Mouse (Mus musculus) forebrain, embryonic 11.5 days (tissue): ENCODE data around the gene Tmem251. TPM values are rescaled to one million over a fixed set of nuclear protein-coding genes. Genes with fewer than 3 reads are reported as not detected.
A peak's percentile ranks its signal among the peaks of the same experiment; 100 is the strongest.

Experiments used
- ATAC-seq: fragments of 200-750 bp; cut with Nextera tagmentation; replicated peaks from 2 replicates; pipeline ENCODE4 v1.8.0; 2017; ENCODE audit warnings: moderate TSS enrichment; ENCODE audit not compliant: low FRiP score
- DNase-seq: peaks from one replicate; pipeline ENCODE4 v3.0.0-alpha.2; 2017; ENCODE audit warnings: low spot score
- H3K27ac ChIP-seq: fragments of 300-500 bp; sonication (generic); 2 replicates; pipeline ENCODE4 v1.5.1; 2014; ENCODE audit warnings: low read depth, low read length
- H3K27me3 ChIP-seq: fragments of 300-500 bp; sonication (generic); 2 replicates; pipeline ENCODE4 v1.6.1; 2014; ENCODE audit warnings: mild to moderate bottlenecking, low read length, mixed read lengths; ENCODE audit not compliant: control insufficient read depth, insufficient read depth
- H3K36me3 ChIP-seq: fragments of 300-500 bp; sonication (generic); 2 replicates; pipeline ENCODE4 v1.6.1; 2014; ENCODE audit warnings: mild to moderate bottlenecking, low read length, moderate library complexity, mixed read lengths; ENCODE audit not compliant: control insufficient read depth, insufficient read depth
- H3K4me1 ChIP-seq: fragments of 300-500 bp; sonication (generic); replicated peaks from 2 replicates; pipeline ENCODE4 v1.6.1; 2014; ENCODE audit warnings: low read length, mixed read lengths; ENCODE audit not compliant: control insufficient read depth, insufficient read depth
- H3K4me2 ChIP-seq: fragments of 300-500 bp; sonication (generic); 2 replicates; pipeline ENCODE4 v1.6.1; 2014; ENCODE audit warnings: low read depth, mild to moderate bottlenecking, low read length, moderate library complexity, mixed read lengths; ENCODE audit not compliant: severe bottlenecking
- H3K4me3 ChIP-seq: fragments of 300-500 bp; sonication (generic); 2 replicates; pipeline ENCODE4 v1.5.1; 2014; ENCODE audit warnings: low read depth, low read length
- H3K9ac ChIP-seq: fragments of 300-500 bp; sonication (generic); 2 replicates; pipeline ENCODE4 v1.6.1; 2014; ENCODE audit warnings: low read length
- H3K9me3 ChIP-seq: fragments of 300-500 bp; sonication (generic); 2 replicates; pipeline ENCODE4 v1.6.1; 2016; ENCODE audit warnings: low read length, mixed read lengths; ENCODE audit not compliant: control insufficient read depth
- WGBS: fragments of 180-500 bp; shearing (Covaris S2); extraction: QIAGEN DNeasy Blood & Tissue Kit; methylation state at CpG from one replicate; pipeline ENCODE4 v1.1.7; 2014; 5-methylcytosine and 5-hydroxymethylcytosine counted together
- polyA plus RNA-seq: library from polyadenylated mRNA; unstranded; fragments of >200 nt; fragmentation: Nextera tagmentation; extraction: Ambion mirVana; gene quantifications from 2 replicates; pipeline ENCODE4 v1.2.1, GENCODE M21; 2014

The Tmem251 gene
- polyA plus RNA-seq, 1 experiment from 2014 or later = 14.0 TPM

DNA sequence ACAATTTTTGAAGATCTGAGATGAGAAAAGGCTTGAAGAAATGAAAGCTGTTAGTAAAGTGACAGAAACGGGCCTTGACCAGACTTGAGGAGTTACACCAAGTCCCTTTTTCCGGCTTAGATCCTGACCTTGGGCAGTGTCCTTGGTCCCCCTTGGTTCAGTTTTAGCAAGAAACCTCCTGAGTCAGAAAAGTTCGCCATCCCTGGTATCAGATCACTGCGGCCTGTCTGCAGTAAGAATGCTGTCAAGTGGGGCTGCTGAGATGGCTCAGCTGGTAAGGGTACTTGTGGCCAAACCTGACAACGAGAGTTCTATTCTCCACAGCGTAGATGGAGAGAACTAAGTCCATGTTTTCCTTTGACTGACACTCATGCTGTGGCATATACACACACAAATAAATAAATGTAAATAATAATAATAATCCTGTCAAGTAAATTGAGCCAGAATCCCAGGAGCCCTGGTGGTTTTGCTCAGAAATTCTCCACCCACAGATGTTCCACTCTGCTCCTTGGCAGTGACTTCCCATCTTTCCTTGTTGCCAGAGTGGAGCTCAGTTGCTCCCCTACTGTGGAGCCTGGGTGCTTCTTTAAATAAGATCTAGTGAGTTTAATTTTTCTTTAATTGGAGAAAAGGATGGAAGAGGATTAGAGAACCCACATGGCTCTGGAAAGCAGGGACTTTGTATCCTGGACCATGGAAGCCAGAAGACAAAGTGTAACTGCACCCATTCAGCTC lies 37.5 kb upstream of the Tmem251 start:
- peak overlapping the region; percentile 73; the same call in 1 of the 2 replicates for H3K4me3 ChIP-seq
- no peak for DNase-seq
- H3K36me3 ChIP-seq = no peaks in the 10 kb centered on the region
- 76% methylated on average over 6 of the region's 6 CpGs for WGBS
- no peak for ATAC-seq
- H3K4me2 ChIP-seq = peak overlapping the region; percentile 92
- no peak overlapping the region for H3K27ac ChIP-seq
- H3K9ac ChIP-seq = no peak overlapping the region
- H3K4me1 ChIP-seq = peaks cover 10% of the 10 kb centered on the region
- no peaks in the 10 kb centered on the region for H3K27me3 ChIP-seq
- H3K9me3 ChIP-seq = no peaks in the 10 kb centered on the region

DNA sequence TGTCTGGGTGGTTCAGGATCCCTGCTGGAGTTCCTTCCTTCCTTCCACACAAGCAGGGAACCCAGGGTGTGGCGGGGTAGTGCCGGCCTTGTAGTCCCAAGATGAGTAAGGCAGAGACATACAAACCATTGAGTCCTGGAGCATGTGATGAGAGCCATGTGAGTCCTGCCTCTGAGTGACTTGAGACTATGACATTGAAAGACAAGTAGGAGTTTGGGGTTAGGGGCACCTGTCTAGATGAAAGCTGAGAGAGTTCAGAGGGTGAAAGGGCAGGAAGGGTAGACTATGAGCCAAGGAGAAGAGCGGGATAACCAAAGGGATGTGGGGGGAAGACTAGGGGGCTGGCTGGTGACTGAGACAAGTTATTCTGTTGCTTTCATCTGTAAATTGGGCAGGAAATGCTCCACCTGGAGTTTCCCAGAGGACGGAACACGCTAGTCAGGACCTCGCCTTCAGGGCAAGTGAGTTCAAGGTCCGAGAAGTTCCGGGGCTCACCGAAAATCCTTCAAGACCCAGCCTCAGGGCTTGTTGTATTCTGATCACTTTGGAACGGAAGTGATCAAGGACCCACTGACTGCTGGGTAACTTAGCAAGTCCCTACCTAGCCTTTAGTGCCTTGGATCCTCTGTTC lies 36.6 kb upstream of the Tmem251 start:
- no peak overlapping the region for H3K9ac ChIP-seq
- DNase-seq (no peak), ATAC-seq (no peak)
- no peaks in the 10 kb centered on the region for H3K36me3 ChIP-seq
- no peak overlapping the region for H3K4me3 ChIP-seq
- no peak overlapping the region for H3K4me2 ChIP-seq
- no peak overlapping the region for H3K27ac ChIP-seq
- peaks cover 10% of the 10 kb centered on the region for H3K4me1 ChIP-seq
- WGBS = 85% methylated on average over 10 of the region's 10 CpGs
- H3K9me3 ChIP-seq = no peaks in the 10 kb centered on the region
- no peaks in the 10 kb centered on the region for H3K27me3 ChIP-seq

DNA sequence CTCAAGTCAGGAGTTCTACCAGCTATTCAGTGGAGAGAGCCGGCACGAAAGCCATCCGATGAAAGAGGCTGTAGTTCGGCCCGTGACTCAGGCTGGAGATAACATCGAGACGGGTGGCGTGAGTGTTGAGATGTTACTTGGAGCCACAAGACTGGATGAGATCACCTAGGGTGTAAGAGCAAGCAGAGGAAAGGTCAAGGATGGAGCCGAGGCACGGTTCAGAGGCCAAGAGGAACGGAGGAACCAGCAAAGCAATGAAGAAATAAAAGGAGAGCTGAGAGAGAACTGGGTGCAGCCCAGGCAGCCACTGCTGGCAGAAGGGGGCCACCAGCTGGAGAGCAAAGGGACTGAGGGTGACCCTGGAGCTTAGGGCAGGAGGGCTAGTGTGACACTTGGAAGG lies 35.3 kb upstream of the Tmem251 start:
- Histone ChIP-seq H3K27ac (no peak overlapping the region), H3K9me3 (no peaks in the 10 kb centered on the region), H3K36me3 (no peaks in the 10 kb centered on the region), H3K4me1 (0 out of 2 replicates have a peak, but pooled peaks cover 2% of the 10 kb centered on the region), H3K27me3 (no peaks in the 10 kb centered on the region), H3K9ac (no peak overlapping the region), H3K4me3 (no peak overlapping the region), H3K4me2 (no peak overlapping the region)
- WGBS = 83% methylated on average over 11 of the region's 11 CpGs
- no peak for ATAC-seq
- DNase-seq = no peak

DNA sequence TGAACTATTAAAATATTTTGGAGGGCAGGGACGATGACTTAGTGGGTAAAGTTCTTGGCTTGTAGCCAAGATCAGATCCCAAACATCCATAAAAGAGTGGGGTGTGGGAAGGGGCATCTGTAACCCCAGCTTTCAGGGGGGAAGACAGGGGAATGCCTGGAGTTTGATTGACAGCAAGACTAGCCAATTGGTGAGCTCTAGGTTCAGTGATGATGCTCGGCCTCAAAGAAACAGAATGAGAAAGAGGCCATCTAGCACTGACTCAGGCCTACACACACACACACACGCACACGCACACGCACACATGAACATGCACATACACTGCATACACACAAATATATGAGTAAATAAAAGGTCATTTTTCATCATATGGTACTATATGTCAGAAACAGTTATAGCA lies 33.7 kb upstream of the Tmem251 start:
- Histone ChIP-seq H3K9me3 (no peaks in the 10 kb centered on the region), H3K4me2 (no peak overlapping the region), H3K36me3 (no peaks in the 10 kb centered on the region), H3K27ac (no peak overlapping the region), H3K4me1 (no peaks in the 10 kb centered on the region), H3K4me3 (no peak overlapping the region), H3K9ac (no peak overlapping the region), H3K27me3 (no peaks in the 10 kb centered on the region)
- WGBS = 93% methylated on average over 5 of the region's 5 CpGs
- ATAC-seq (no peak), DNase-seq (no peak)

DNA sequence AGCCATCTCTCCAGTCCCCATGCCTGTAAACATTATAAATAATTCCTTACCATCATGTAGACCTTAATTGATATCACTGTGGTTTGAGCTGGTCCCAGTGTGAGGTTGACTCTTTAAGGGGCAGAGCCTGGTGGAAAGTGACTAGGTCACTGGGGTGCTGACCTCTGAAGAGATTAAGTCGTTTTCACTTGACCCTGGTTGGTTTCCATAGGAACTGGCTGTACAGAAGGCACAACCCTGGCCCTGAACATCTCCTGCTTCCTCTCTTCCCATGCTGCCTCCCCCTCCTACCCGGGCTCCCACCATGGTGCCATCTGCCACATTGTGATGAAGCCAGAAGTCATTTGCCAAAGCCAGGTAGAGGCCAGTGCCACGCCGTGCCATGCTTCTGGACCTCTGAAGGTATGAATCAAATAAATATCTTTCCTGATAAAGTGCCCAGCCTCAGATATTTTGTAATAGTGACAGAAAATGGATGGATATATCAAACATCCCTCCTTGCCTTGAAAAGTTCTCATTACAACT lies 32.6 kb upstream of the Tmem251 start:
- Histone ChIP-seq H3K9ac (no peak overlapping the region), H3K36me3 (no peaks in the 10 kb centered on the region), H3K4me3 (no peak overlapping the region), H3K9me3 (no peaks in the 10 kb centered on the region), H3K27ac (no peak overlapping the region), H3K27me3 (no peaks in the 10 kb centered on the region), H3K4me2 (no peak overlapping the region), H3K4me1 (no peaks in the 10 kb centered on the region)
- WGBS = 63% methylated on average over 4 of the region's 4 CpGs
- DNase-seq (no peak), ATAC-seq (no peak)

DNA sequence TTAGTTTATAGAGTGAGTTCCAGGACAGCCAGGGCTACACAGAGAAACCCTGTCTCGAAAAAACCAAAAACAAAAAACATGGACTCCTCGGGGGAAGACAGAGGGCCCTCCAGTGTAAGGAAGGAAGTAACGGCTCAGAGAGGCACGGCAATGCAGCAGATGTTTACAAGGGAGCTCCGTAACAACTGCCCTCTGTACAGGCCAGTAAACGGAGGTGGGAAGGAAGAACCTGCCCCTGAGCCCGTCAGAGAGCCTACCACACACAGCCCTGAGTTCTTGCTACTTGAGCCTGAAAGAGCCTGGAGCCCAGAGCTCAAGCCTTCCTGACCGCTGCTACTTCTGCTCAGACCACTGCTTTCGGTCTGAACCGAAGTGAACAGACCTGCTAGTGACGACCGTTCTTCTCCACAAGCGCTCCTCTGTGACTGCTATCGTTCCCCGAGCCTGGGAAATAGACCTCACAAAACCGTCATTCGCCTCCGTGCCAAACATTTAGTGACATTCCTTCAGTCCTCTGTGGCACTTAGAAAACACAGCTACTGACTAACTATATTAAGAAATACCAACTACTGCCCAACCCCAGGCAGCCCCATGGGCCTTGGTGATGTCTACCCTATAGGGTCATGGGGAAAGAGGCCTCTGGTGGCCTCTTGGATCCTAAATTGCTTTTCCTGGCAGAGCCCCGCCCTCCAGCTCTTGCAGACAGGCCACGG lies 30.3 kb upstream of the Tmem251 start:
- Histone ChIP-seq H3K4me3 (no peak overlapping the region), H3K36me3 (no peaks in the 10 kb centered on the region), H3K9me3 (no peaks in the 10 kb centered on the region), H3K27ac (no peak overlapping the region), H3K4me2 (no peak overlapping the region), H3K9ac (no peak overlapping the region), H3K4me1 (no peaks in the 10 kb centered on the region), H3K27me3 (no peaks in the 10 kb centered on the region)
- 82% methylated on average over 20 of the region's 20 CpGs for WGBS
- DNase-seq = no peak
- no peak for ATAC-seq

DNA sequence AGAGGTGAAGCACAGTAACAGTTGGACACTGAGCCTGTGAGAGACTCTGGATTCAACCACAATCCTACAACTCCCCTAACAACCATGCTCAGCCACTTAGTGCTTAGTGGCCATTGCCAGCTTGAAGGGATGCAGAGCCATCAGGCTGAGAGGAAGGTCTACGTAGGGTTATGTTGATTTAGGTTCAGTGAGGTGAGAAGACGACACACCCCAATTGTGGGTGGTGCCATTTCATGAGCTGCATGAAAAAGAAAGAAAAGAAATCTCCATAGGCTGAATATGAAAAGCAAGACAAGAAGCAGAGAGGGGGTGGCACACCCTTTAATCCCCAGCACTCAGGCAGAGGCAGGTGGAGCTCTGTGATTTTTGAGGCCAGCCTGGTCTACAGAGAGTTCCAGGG lies 29.4 kb upstream of the Tmem251 start:
- no peak for ATAC-seq

DNA sequence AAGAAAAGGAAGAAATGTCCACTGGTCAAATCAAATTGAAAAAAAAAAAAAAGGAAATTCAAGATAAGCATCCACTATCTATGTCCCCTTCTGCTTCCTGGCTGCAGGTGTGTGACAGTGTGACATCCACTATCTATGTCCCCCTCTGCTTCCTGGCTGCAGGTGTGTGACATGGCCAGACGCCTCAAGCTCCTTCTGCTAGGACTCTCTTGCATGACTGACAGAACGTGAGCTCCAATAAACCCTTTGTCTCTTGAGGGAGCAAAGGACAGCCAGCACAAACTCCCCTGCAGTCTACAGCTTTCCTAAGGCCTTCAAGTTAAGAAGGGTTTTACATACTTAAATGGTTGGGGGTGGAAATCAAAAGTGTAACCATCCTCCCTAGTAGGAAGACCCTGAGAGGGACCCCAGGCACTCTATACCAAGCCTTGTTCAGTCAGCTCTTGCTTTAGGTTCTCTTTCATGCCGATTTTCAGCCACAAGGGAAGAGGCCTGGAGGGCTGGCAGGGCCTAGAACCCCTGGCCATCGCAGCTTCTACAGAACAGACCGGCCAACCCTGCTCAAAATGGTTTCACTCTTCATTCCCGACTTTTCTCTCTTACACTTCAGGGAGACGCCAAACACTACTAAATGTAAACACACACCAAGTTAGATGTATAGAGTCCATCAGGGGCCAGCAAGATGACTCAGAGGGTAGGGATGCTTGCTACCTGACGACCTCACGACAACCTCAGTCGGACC lies 28.7 kb upstream of the Tmem251 start:
- H3K4me1 ChIP-seq = no peaks in the 10 kb centered on the region
- H3K4me3 ChIP-seq = no peak overlapping the region
- no peaks in the 10 kb centered on the region for H3K9me3 ChIP-seq
- 83% methylated on average over 10 of the region's 10 CpGs for WGBS
- H3K27ac ChIP-seq = no peak overlapping the region
- no peak overlapping the region for H3K4me2 ChIP-seq
- DNase-seq (no peak), ATAC-seq (no peak)
- no peaks in the 10 kb centered on the region for H3K27me3 ChIP-seq
- H3K36me3 ChIP-seq = no peaks in the 10 kb centered on the region
- no peak overlapping the region for H3K9ac ChIP-seq

More for the DNA sequence above, 29.4 kb upstream of the Tmem251 start:
- no peaks in the 10 kb centered on the region for H3K9me3 ChIP-seq
- no peaks in the 10 kb centered on the region for H3K4me1 ChIP-seq
- H3K27me3 ChIP-seq = no peaks in the 10 kb centered on the region
- WGBS = 80% methylated on average over 2 of the region's 2 CpGs
- no peak overlapping the region for H3K4me2 ChIP-seq
- no peaks in the 10 kb centered on the region for H3K36me3 ChIP-seq
- H3K27ac ChIP-seq = no peak overlapping the region
- H3K4me3 ChIP-seq = no peak overlapping the region
- no peak for DNase-seq
- H3K9ac ChIP-seq = no peak overlapping the region
